In the genomic region with DNA sequence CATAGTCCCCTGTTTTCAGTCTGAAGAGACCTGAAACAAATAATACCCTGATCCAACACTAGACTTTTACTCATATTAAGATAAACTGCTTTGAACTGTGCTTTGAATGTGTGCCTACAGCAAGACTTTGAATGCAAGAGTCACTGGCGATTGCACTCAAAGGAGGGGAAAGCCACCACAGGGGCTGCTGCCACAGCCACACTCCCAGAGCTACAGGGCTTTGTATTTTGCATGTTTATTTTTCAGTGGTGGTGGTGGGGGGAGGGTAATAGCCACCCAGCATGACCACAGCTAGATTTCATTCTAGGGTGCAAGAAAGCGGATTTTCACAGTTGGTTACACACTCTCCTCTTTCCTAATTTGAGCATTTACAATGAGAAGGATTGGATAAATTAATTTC, we compare ENCODE assay signal across 9 mouse cellular contexts. TPM values are rescaled to one million over a fixed set of nuclear protein-coding genes. Genes with fewer than 3 reads are reported as not detected.
A peak's percentile ranks its signal among the peaks of the same experiment; 100 is the strongest.
DNase-seq lines count a peak whose midpoint lies in the region; ATAC-seq lines count a peak whose summit lies in the region.
"Had no signal": no experiment of that assay in that cellular context is flagged by ENCODE, and none has a peak within 500 bp of the region (broad histone marks: within the 10 kb centered on the region; RNA-seq: fewer than 3 reads in every experiment).

No protein-coding gene starts in this region.

- 47% methylated on average over 2 of the region's 2 CpGs for WGBS in heart, embryonic 12.5 days
- WGBS in heart, embryonic 15.5 days = 49% methylated on average over 2 of the region's 2 CpGs
- WGBS in midbrain, embryonic 13.5 days = 7% methylated on average over 2 of the region's 2 CpGs

- no peak overlapping the region for H3K4me2 ChIP-seq in heart, embryonic 12.5 days
- no peak overlapping the region; the same call in 1 of the 2 replicates for H3K4me2 ChIP-seq in heart, embryonic 15.5 days
- H3K4me2 ChIP-seq in midbrain, embryonic 13.5 days (replicated peaks) = peak overlapping the region; percentile 38

- no peaks in the 10 kb centered on the region for H3K9me3 ChIP-seq in heart, embryonic 12.5 days (replicated peaks)
- H3K9me3 ChIP-seq in heart, embryonic 15.5 days (replicated peaks) = no peaks in the 10 kb centered on the region
- H3K9me3 ChIP-seq in midbrain, embryonic 13.5 days = no peaks in the 10 kb centered on the region

- 0 out of 2 replicates have a peak, but pooled peaks cover 9% of the 10 kb centered on the region for H3K4me1 ChIP-seq in heart, embryonic 12.5 days (replicated peaks)
- peaks cover 17% of the 10 kb centered on the region for H3K4me1 ChIP-seq in heart, embryonic 15.5 days (replicated peaks)
- peaks cover 44% of the 10 kb centered on the region for H3K4me1 ChIP-seq in midbrain, embryonic 13.5 days (replicated peaks)

- no peak overlapping the region for H3K9ac ChIP-seq in heart, embryonic 12.5 days
- H3K9ac ChIP-seq in heart, embryonic 15.5 days = no peak overlapping the region
- H3K9ac ChIP-seq in midbrain, embryonic 13.5 days (replicated peaks) = peak overlapping the region; percentile 41; the same call in 1 of the 2 replicates

- no peaks in the 10 kb centered on the region for H3K27me3 ChIP-seq in heart, embryonic 12.5 days (replicated peaks)
- H3K27me3 ChIP-seq in heart, embryonic 15.5 days = no peaks in the 10 kb centered on the region
- no peaks in the 10 kb centered on the region for H3K27me3 ChIP-seq in midbrain, embryonic 13.5 days

- H3K4me3 ChIP-seq in heart, embryonic 12.5 days = no peak overlapping the region
- no peak overlapping the region for H3K4me3 ChIP-seq in heart, embryonic 15.5 days
- H3K4me3 ChIP-seq in midbrain, embryonic 13.5 days (replicated peaks) = 0 out of 2 replicates have a peak overlapping the region, but pooled peaks have one; percentile 4

- H3K36me3 ChIP-seq in heart, embryonic 12.5 days = no peaks in the 10 kb centered on the region
- H3K36me3 ChIP-seq in heart, embryonic 15.5 days = no peaks in the 10 kb centered on the region
- no peaks in the 10 kb centered on the region for H3K36me3 ChIP-seq in midbrain, embryonic 13.5 days

- no peak for ATAC-seq in heart, embryonic 12.5 days (ENCODE audit: insufficient number of reproducible peaks, low FRiP score)
- no peak for ATAC-seq in heart, embryonic 15.5 days (replicated peaks; ENCODE audit: insufficient number of reproducible peaks, insufficient read depth, low FRiP score, low read depth)
- ATAC-seq in midbrain, embryonic 13.5 days = no peak

- DNase-seq in heart, adult 9 months (ENCODE audit: low spot score in 2 of 2) = no peak
- peak; percentile 53 for DNase-seq in Muller cell, postnatal 12 days (ENCODE audit: inconsistent ontology term)
- DNase-seq in layer of hippocampus, adult 9-11 months = no peak
- DNase-seq in gastrocnemius, adult 8-10 months (ENCODE audit: low spot score in 2 of 2) = no peak
- DNase-seq in B cell, adult 2 months = no peak
- DNase-seq: right cerebral cortex, postnatal 4 days had no signal

- peak overlapping the region; percentile 48; the same call in 1 of the 2 replicates for H3K27ac ChIP-seq in heart, embryonic 12.5 days (ENCODE audit: poor library complexity, severe bottlenecking)
- H3K27ac ChIP-seq in heart, embryonic 15.5 days = peak overlapping the region; percentile 96
- peak overlapping the region; percentile 51; the same call in 1 of the 2 replicates for H3K27ac ChIP-seq in midbrain, embryonic 13.5 days

RNA-seq across cellular contexts. Expression of a gene that starts 2.6 kb away (rescaled TPM):
- 28.0 and 29.6 TPM in 2 replicates for polyA plus RNA-seq in heart, embryonic 12.5 days (2016; fragmentation: Nextera tagmentation; extraction: Ambion mirVana)
- polyA plus RNA-seq in heart, embryonic 15.5 days (2015; fragmentation: Nextera tagmentation; extraction: Ambion mirVana) = 21.4 and 28.7 TPM in 2 replicates
- polyA plus RNA-seq in midbrain, embryonic 13.5 days (2015; fragmentation: Nextera tagmentation; extraction: Ambion mirVana) = 38.9 and 50.2 TPM in 2 replicates
- total RNA-seq in gastrocnemius, adult 8-10 months (2022) = 10 to 100 TPM; 24.4 to 42.0 (median 34.1) TPM
